Mouse (Mus musculus) natural killer cell, adult 2 months (primary cell): ENCODE measurements at regions not wholly inside any gene's neighbourhood (a gene's known extent, or its start where the extent isn't known, plus 50 kb on each side); places are given as distances from the start of the nearest gene placed in this dataset.
"Not testable (repeated sequence)": the region's sequence is repeated elsewhere in the genome, so short reads cannot be mapped to it uniquely, and the experiment has no call there.

ENCODE experiments used
- DNase-seq, 2 experiments: peaks; one replicate each; pipeline ENCODE4 v3.0.0; 2022; ENCODE audit warnings: low spot score in 2 of 2

DNA sequence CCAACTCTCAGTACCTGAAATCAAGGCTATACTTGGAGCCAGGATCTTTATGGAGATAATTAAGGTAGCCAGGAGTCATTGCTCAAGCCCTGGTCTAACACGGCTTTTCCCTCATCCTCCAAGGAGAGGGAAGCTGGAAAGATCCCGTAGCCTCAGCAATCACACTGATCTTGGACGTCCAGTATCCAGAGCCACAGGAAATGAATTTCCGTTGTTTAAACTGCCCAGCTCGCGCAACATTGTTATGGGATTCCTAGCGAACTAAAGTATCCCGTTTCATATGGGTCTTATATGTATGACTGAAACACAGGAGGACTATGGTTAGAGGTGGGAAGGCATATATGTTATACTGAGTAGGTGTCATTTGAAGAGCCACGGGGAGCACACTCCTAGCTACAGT lies 126.3 kb upstream of the Lnx1 start:
- no peak for DNase-seq

DNA sequence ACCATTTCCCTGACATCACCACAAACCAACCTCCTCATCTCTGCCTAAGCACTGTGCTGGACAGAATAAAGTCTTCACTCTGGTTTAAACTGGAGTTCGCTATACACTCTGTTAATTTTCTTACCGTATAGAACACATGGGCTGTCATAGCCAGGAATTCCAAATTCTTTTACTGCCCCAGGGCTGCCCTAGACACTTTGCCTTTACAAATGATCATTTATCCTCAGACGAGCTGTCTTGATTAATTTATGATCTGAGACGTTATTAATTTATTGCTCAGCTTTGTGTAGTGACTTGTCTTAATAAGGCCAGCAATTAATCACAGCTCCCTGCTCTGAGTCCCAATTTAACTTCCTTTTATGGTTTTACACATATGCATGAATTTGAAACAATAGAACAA lies 125.2 kb upstream of the Lnx1 start:
- DNase-seq, result no peak

DNA sequence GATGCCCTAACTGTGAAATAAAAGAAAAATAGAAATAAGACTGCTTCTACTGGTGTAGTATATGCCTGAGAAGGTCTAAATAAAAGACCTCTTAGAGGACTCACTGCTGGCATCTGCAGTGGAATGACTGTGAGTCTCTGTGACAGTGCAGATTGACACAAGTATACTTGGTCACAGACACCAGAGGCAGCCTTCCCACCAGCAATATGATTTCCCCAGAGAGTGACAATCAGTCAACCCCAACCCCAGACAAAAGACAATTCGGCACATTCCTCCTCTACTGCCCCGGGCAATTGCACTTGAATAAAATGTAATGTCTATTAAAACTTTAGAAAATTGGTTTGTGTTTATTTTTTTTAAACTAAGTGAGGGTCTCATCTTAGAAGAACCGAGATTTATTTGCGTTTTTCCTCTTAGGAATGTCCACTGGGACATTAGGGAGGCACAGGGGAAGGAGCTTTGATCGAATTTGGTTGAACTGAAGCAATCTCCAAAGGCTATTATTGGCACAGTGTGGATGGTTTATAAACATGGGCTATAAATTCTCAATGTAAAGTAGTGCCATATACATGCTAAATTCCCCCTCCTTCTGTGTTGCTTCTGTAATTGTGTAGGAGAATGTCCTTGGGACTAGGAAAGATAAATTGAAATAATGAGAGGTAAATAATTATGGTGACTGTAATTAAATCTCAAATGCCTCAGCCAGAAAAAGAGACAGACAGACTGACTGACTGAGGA lies 123.0 kb upstream of the Lnx1 start:
- DNase-seq, result no peak

GRCm38 (mm10) chr5:74823719-74824118 lies 121.0 kb upstream of the Lnx1 start:
- DNase-seq, result no peak

DNA sequence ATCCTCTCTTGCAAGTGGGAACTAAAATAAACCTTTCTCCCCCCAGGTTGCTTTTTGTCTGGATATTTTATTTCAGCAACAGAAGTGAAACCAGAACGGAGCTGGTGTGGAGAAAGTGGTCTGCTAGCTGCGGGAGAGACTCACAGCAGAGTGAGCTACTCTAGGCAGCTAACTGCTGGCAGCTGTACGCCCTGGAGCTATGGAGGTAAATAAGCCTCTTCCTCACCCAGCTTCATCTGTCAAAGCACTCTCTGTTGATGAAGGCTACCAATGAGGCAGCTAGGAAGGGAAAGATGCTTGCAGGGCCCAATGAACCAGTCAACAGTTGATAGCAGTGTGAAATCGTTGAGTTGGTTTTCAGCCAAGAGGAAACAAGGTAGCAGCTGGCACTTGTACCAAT lies 119.3 kb upstream of the Lnx1 start:
- no peak for DNase-seq

DNA sequence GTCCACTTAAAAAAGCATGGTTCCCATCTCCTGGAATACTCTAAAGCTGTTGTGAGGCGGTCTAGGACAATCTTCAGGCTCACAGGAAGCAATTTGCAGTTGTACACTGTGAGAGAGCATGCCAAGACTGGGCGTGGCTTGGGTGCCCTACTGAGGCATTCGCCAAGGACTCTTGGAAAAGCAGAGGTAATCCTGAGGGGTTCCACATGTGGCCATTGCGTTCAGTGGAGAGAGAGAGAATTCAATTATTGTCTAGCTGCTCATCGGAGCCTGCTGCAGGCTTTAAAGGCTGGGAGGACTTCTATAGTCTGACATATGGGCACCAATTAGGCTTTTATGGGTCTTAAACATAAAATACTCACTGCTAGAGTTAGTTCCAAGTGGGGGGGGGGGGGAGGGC lies 113.8 kb upstream of the Lnx1 start:
- DNase-seq, result no peak

- DNase-seq, result no peak
These were observed 110.7 kb upstream of the Lnx1 start for GRCm38 (mm10) chr5:74813396-74813795.

DNA sequence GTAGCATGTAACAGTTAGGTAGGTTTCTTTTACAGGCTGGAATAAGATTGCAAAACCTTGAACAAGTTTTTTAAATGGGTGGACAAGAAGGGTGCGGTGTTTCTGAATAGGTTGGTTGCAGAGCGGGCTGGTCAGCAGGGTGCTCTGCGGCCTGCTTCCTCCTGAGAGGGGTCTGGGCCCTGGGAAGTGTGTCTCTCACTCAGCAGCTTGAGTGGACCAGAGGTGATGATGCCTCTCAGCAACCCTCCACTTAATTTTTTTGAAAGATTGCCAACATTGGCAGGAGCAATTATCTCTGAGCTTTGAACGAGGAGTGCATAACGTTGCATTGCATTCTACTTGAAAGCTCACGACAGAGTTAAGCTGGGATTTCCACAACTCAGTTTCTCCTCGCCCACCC lies 108.3 kb upstream of the Lnx1 start:
- DNase-seq, result no peak

- DNase-seq, result no peak
These were observed 105.0 kb upstream of the Lnx1 start for GRCm38 (mm10) chr5:74807581-74808221.

GRCm38 (mm10) chr5:74801946-74802345 lies 99.2 kb upstream of the Lnx1 start:
- no peak for DNase-seq

DNA sequence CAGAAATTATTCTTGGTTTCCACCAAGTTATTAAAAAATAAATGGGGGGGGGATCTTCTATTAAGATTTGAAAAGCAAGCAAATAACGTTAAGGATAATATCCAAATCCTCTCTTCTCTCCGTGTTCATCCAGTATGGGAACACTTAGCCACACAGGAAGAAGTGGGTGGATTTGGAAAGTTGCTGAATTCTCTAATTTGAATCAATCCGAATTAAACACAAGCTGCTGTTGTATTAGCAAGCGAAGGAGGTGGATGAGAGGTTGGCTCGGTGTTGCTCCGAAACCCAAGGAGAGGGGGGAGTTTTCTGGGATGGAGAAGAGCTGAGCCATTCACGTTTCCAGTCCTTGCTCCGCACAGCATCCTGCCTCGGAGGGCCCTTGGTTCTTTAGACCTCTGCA lies 97.6 kb upstream of the Lnx1 start:
- no peak for DNase-seq

GRCm38 (mm10) chr5:74796421-74797067 lies 93.8 kb upstream of the Lnx1 start:
- no peak for DNase-seq

DNA sequence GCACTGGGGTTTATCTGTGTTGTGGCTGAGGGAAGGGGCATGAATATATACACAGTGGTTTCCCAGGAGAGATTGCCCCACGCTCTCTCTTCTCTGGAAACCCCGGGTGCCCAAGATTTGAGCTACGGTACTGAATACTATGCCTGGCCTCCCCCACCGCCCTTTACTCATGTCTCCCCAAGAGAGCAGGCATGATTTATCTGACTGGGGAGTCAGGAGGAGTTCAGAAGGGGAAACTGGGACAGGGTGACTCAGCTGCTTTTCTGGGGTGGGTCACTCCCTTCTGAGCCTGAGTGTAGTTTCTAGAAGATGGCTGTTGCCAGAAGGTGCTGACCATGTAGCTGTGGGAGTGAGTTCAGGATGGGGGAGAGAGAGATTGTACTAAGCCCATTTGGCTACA lies 92.0 kb upstream of the Lnx1 start:
- no peak for DNase-seq

DNA sequence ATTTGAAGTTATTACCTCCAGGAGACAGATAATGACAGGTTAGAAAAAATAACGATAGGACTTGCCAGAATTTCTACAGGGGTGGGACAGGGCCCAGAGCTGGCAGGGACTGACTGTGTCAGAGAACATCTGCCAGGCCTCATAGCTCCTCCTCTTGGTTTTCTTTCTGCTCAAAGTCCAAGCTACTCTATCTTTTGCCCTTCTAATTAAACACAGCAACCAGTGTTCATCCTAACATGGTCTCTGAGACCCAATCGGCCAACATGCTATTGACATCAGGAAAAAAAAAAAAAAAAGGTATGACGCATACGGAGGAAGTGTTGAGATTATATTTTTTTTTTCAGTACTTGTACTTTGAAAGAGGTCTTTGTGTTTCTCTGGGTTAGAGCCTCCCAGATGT lies 90.7 kb upstream of the Lnx1 start:
- no peak for DNase-seq

GRCm38 (mm10) chr5:74792936-74793335 lies 90.2 kb upstream of the Lnx1 start:
- no peak for DNase-seq

GRCm38 (mm10) chr5:74792301-74792700 lies 89.6 kb upstream of the Lnx1 start:
- no peak for DNase-seq

DNA sequence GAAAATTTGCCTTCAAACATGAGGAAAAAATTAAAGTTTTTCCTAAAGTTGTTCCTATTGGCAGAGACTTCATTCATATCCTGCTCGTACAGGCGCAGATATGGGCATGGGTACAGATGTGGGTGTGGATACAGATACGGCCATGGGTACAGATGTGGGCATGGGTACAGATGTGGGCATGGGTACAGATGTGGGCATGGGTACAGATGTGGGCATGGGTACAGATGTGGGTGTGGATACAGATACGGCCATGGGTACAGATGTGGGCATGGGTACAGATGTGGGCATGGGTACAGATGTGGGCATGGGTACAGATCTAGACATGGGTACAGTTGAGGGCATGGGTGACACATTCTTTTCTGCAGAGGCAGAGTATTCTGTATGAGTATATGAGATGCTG lies 87.8 kb upstream of the Lnx1 start:
- DNase-seq, result not testable (repeated sequence)

GRCm38 (mm10) chr5:74783906-74784305 lies 81.2 kb upstream of the Lnx1 start:
- no peak for DNase-seq

DNA sequence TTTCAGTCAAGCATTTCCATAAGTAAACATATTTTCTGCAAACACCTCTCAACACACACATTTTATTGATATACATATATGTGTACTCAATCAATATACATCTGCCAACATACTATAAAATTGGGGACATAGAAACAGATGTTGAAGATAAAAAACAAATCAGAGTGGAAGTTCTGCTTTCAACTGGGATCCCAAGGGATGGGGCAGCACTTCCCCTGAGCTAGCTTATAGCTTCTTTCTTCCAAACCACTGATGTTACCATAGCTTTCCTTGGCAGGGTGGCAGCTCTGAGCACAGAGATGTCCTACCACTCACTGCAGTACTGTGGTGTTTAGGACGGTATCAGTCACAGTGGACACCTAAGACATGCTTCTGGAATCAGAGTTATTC lies 75.4 kb upstream of the Lnx1 start:
- no peak for DNase-seq

- DNase-seq, result no peak
These were observed 74.8 kb upstream of the Lnx1 start for GRCm38 (mm10) chr5:74777381-74778075.

DNA sequence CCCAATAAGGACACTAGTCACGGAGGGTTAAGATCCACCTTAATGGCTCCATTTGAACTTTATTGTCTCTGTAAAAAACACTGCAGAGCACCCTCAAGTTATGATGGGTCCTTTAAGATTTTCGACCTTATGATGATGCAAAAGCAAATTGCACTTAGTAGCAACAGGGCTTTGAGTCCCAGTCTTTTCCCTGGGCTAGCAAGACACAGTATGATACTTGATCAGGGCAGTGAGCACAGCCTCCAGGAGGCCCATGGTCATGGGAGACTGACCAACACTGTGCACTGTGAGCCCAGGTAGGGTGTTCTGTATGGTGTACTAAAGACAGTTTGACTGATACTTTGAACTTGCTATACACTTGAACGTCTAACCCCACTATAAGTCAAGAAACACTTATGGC lies 73.4 kb upstream of the Lnx1 start:
- DNase-seq, result no peak

GRCm38 (mm10) chr5:74775596-74775995 lies 72.9 kb upstream of the Lnx1 start:
- DNase-seq, result no peak
